Mouse (Mus musculus) frontal cortex, adult 2 months (tissue): Measurements from ENCODE around the gene Chd1. TPM values are rescaled to one million over a fixed set of nuclear protein-coding genes. Genes with fewer than 3 reads are reported as not detected.
"Not testable (repeated sequence)": the region's sequence is repeated elsewhere in the genome, so short reads cannot be mapped to it uniquely, and the experiment has no call there.

ENCODE experiments used
- DNase-seq, 2 experiments: peaks; one replicate each; pipeline ENCODE4 v3.0.0; 2022; ENCODE audit warnings: low spot score in 1 of 2; ENCODE audit errors: extremely low spot score in 1 of 2
- polyA plus RNA-seq: library from polyadenylated mRNA; depleted of rRNA; stranded (reverse); fragments of >200 nt; gene quantifications from 2 replicates; pipeline ENCODE4 v1.2.3, GENCODE M21; 2012

The Chd1 gene
- polyA plus RNA-seq, 1 experiment = 7.2 TPM

DNA sequence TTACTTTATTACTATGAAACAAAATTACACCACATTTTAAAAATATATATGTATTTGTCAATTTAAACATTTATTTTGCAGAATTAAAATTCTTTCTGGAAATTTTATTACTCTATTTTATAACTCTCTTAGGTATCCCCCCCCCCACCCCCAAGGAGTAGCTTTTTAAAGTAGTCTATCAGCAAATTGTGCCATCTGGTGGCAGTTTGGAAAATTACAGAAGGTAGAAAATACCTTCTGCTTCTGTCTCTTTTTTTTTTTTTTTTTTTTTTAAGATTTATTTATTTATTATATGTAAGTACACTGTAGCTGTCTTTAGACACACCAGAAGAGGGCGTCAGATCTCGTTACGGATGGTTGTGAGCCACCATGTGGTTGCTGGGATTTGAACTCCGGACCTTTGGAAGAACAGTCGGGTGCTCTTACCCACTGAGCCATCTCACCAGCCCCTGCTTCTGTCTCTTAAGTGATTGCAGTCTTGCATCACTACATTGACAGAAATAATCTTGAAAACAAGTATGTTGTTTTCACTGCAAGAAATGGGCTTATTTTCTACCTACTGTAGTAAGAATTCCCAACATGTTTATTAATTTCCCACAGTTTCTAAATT, 19.2 kb downstream of the Chd1 start:
- peak in 1 of 2 experiments; percentile 71 for DNase-seq

GRCm38 (mm10) chr17:15731706-15732105, 26.9 kb downstream of the Chd1 start:
- DNase-seq = no peak

DNA sequence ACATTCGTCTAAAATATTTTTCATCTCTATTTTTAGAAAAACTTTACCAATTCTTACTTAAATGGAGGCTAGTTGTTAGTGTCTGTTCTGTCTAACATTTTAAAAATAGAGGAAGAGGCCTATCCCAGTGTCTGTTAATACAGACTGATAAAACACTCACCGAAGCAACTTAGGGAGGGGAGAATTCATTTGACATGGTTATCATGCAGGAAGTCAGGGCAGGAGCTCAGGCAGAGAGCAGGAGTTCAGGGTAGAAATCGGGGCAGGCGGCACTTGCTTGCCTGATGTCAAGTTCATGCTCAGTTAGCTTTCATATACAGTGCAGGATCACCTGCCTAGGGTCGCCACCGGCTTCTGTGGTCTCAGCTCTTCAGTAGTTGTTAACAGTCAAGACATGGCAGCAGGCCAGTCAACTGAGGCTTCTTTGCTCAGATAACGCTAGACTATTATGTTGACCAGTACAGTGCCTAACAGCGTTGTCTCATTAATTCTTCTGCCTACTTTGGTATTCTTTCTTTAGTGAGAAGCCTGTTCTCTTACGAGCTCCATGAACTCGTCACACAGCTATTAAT, 32.7 kb downstream of the Chd1 start:
- no peak for DNase-seq

DNA sequence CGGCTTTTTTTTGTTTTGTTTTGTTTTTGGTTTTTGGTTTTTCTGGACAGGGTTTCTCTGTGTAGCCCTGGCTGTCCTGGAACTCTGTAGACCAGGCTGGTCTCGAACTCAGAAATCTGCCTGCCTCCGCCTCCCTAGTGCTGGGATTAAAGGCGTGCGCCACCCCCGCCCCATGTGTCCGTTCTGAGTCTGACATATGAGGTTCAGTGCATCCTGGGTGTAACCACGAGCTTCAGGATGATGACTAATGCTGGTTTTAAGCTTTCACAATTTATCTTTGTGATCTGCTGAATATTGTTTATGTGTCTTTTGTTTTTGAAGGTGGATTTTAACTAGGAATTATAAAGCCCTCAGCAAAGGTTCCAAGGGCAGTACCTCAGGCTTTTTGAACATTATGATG, 37.1 kb downstream of the Chd1 start:
- no peak for DNase-seq

- no peak for DNase-seq
Observed at GRCm38 (mm10) chr17:15742953-15743352, 38.2 kb downstream of the Chd1 start.

GRCm38 (mm10) chr17:15743379-15743778, 38.6 kb downstream of the Chd1 start:
- no peak for DNase-seq

- DNase-seq = no peak
Observed at GRCm38 (mm10) chr17:15746696-15747095, 41.9 kb downstream of the Chd1 start.

- DNase-seq = no peak
Observed at GRCm38 (mm10) chr17:15748022-15748421, 43.3 kb downstream of the Chd1 start.

DNA sequence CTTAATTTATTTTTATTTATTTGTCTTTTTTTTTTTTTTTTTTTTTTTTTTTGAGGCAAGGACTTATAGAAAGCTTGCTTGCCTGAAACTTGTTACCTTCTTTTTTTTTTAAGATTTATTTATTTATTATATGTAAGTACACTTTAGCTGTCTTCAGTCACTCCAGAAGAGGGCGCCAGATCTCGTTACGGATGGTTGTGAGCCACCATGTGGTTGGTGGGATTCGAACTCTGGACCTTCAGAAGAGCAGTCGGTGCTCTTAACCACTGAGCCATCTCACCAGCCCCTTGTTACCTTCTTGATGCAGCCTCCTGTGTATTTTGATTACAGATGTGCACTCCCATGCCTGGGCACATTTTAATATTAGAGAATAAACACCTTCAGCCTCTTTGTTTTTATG, 46.5 kb downstream of the Chd1 start:
- not testable (repeated sequence) for DNase-seq

GRCm38 (mm10) chr17:15761191-15761590, 56.4 kb downstream of the Chd1 start:
- no peak for DNase-seq

GRCm38 (mm10) chr17:15769081-15769724, 64.4 kb downstream of the Chd1 start:
- DNase-seq = peak in 1 of 2 experiments; percentile 12

DNA sequence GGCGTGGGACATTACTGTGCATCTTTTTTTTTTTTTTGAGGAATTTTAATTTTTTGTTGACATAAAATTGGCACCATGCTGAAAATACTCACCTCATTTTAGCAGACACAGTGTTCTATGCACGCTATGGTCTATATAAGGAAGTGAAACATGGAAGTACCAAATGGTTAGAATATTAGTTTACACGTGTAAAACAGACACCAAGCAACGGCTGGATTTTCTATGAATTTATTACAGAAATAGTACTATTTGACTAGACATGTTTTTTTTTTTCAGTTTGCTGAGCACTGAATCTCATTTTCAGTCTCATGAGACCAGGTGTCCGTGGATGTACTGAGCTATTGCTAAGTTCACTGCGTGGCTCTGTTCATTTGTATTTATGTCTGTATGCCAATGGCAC, 69.2 kb downstream of the Chd1 start:
- no peak for DNase-seq

DNA sequence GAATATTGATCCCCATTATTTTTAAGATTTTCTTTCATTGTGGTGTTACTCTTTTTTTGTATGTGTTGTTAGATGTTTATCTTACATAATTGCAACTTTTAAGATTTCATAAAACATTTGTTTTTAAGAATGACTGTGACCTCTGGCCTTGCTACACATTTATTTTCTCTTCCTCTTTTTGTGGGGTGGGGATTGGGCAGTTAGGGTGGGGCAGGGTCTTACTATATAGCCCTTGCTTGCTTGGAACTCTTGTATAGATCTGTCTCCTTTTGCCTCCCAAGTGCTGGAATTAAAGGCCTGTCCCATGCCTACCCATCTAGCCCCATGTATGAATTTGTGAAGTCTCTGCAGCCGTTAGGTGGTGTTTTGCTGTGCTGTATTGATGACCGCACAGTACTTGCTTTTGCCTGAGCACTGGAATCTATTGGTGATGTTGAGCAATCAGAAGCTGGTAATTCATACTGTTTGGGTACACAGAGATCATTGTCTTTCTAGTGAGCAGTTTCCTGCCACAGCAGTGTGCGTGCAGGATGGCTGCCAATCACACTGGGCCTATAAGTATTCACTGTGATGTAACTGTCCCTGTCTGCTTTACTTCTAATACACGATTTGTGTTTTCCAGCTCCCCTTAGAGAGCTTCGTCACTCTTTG, 69.9 kb downstream of the Chd1 start:
- DNase-seq = no peak

DNA sequence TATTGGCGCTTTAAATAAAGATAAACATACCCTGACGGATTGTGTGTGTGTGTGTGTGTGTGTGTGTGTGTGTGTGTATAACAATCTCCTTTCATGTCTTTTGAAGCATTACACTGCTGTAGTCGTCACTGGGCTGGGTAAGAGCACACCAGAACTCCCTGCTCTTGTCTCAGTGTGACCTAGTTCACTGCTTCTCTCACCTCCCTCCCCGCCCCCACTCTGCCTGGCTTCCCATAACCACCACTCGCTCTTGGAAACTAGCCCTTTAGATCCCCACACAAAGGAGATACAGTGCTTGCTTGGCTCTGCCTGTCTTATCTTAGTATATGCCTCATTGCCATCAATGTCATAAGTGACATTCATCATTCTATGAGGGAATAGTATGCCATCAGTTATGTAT, 71.6 kb downstream of the Chd1 start:
- no peak for DNase-seq

- DNase-seq = peak in 1 of 2 experiments; percentile 44
Observed at GRCm38 (mm10) chr17:15777979-15778378, 73.2 kb downstream of the Chd1 start.

DNA sequence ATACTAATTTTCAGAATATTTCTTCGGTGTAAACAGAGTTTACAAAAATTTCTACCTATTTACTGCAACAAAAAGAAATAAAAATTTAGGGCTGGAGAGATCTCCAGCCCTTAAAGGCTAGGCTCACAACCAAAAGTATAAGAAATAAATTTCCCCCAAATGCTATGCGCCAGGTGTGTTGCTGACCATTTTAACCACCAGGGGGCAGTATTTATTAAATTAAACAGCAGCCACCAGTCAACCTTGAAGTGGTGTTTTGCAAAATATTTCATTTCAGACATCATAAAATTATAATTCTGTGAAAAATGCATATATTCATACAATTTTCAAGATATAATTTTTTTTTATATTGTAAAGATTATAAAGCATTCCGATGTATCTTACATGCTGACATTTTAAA, 82.3 kb downstream of the Chd1 start:
- DNase-seq = peak in 1 of 2 experiments; percentile 79

- no peak for DNase-seq
Observed at GRCm38 (mm10) chr17:15790716-15791115, 85.9 kb downstream of the Chd1 start.

DNA sequence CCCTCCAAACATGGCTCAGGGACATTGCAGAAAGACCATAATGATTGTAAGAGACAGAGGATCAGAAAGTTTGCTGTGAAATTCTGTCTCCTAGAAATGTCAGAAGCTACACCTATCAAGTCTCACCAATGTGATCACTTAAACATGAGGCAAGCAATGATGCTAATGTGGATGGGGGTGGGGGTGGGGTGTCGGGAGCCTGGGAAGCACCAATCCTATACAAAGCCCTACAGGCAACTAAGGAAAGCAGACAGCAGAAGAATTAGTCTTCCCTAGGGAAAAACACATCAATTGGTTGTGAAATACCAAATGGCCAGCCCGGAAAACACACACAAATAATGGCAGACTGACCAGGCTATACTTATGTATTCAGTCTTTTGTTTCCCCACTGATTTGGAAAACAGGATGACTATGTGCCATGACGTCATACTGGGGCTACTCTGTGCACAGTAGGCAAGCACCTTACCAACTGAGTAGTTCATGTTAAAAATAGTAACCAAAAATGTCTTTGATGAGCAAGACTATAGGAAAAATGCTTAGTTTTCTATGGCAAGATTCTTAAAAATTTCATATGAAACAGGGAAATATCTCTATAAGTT, 94.5 kb downstream of the Chd1 start:
- no peak for DNase-seq

GRCm38 (mm10) chr17:15804008-15804812, 99.4 kb downstream of the Chd1 start:
- peak in 1 of 2 experiments; percentile 53 for DNase-seq

DNA sequence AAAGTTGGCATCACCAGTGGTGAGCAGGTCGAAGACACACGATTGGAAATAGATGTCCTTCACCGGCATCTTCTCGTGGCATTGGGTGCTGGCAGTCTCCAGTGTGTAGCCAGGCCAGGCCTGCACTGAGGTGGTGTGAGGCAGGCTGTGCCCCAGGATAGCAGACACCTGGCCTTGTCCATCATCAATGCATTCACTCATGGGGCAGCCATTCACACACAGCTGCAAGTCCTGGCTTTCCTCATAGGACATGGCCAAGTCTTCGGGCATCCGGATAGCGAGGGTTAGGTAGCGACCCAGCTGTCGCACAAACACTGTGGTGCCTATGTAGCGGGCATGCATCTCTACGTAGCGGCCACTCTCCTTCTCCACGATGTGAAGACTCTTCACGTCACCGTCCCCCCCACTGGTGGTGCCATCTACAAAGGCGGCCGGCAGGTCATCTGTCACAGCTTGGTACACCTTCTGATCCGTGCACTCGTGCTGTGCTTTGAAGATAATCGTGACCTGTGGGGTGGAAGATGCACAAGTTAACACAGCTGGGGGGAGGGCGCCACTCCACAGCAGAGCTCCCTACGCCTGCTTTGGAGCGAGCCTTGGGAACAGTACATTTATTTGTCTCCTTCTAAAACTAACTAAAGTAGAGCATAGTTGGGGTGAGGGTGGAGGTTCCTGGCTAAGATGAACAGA, 102.7 kb downstream of the Chd1 start:
- DNase-seq = no peak
